ENCODE assay signal across 35 mouse cellular contexts in the genomic region with DNA sequence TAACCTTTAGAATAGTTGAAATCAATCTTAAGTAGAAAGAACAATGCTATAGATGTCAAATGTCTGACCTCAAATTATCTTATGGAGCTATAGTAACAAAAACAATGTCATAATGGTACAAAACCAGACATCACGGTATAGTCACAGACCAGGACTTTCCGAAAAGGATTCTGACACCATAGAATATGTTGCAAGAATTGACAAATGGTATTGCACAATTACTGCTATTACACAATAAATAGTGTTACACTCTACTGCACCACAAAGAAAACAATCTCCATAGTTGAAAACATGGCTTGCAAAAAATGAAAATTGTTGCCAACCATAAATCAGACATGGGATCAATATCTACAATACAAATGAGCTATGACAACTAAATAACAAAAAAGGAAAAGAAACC. TPM values are rescaled to one million over a fixed set of nuclear protein-coding genes. Genes with fewer than 3 reads are reported as not detected.
A peak's percentile ranks its signal among the peaks of the same experiment; 100 is the strongest.
DNase-seq lines count a peak whose midpoint lies in the region; ATAC-seq and TF ChIP-seq lines count a peak whose summit lies in the region.
"Had no signal": no experiment of that assay in that cellular context is flagged by ENCODE, and none has a peak within 500 bp of the region (broad histone marks: within the 10 kb centered on the region; RNA-seq: fewer than 3 reads in every experiment).

No protein-coding gene starts in this region.

- H3K36me3 ChIP-seq in liver, adult 2 months (ENCODE audit: control insufficient read depth, insufficient read depth, low read length): no peaks in the 10 kb centered on the region
- H3K36me3 ChIP-seq: embryonic facial prominence, embryonic 10.5 days; embryonic facial prominence, embryonic 13.5 days; forebrain, embryonic 12.5 days; forebrain, embryonic 15.5 days; G1E; heart, embryonic 12.5 days; heart, embryonic 15.5 days; hindbrain, embryonic 10.5 days; hindbrain, embryonic 13.5 days had no signal

- peak; percentile 82 for DNase-seq in liver, adult 2 months (ENCODE audit: extremely low read depth, low read depth, low spot score)
- no peak for DNase-seq in liver
- DNase-seq in 416B (ENCODE audit: low read depth): peak; percentile 5
- DNase-seq in T-cell, adult 2 months (ENCODE audit: low spot score): no peak
- DNase-seq: adrenal gland, adult 2 months; adrenal gland, postnatal 14 days; B cell, adult 2 months; cerebellum, adult 11 months; cerebellum, adult 2 months; cerebellum, adult 9-11 months; cerebellum, postnatal 25 days; embryo, embryonic 11 days; gastrocnemius, postnatal 10 days; gastrocnemius, postnatal 36 days; heart, adult 11 months; heart, postnatal 10 days; heart, postnatal 36 days had no signal

- ATAC-seq in megakaryocyte, adult 5-6 weeks (ENCODE audit: poor library complexity, severe bottlenecking): peak; percentile 31
- ATAC-seq in megakaryocyte-erythroid progenitor cell, adult 5-6 weeks (replicated peaks; ENCODE audit: low FRiP score, low TSS enrichment, poor library complexity, severe bottlenecking): no peak
- ATAC-seq: forebrain, embryonic 15.5 days; hindbrain, embryonic 16.5 days; Patski had no signal

- H3K4me1 ChIP-seq in liver, adult 2 months (ENCODE audit: control insufficient read depth, insufficient read depth, low read length): peaks cover 2% of the 10 kb centered on the region; the same call in 1 of the 2 replicates
- H3K4me1 ChIP-seq: forebrain, embryonic 12.5 days; forebrain, embryonic 15.5 days; heart, embryonic 12.5 days; heart, embryonic 15.5 days; hindbrain, embryonic 10.5 days; hindbrain, embryonic 13.5 days had no signal

- no peak overlapping the region for H3K9ac ChIP-seq in liver, adult 2 months (ENCODE audit: low read depth, low read length)
- H3K9ac ChIP-seq: embryonic facial prominence, embryonic 13.5 days; forebrain, embryonic 12.5 days; forebrain, embryonic 15.5 days; heart, embryonic 12.5 days; heart, embryonic 15.5 days; hindbrain, embryonic 13.5 days had no signal

- no peaks in the 10 kb centered on the region for H3K27me3 ChIP-seq in liver, adult 2 months (ENCODE audit: control insufficient read depth, insufficient read depth, low read length)
- H3K27me3 ChIP-seq: CH12.LX; forebrain, embryonic 12.5 days; forebrain, embryonic 15.5 days; heart, embryonic 12.5 days; heart, embryonic 15.5 days; hindbrain, embryonic 13.5 days; Patski had no signal

- no peak for TF ChIP-seq CTCF in liver, adult 2 months (IDR thresholded peaks at IDR 0.05; ENCODE audit: low read depth, low read length)

- no peak overlapping the region for H3K27ac ChIP-seq in liver, adult 2 months (replicated peaks; ENCODE audit: insufficient read depth, low read depth, low read length)
- H3K27ac ChIP-seq: embryonic facial prominence, embryonic 10.5 days; embryonic facial prominence, embryonic 13.5 days; forebrain, embryonic 12.5 days; forebrain, embryonic 15.5 days; heart, embryonic 15.5 days; hindbrain, embryonic 10.5 days; hindbrain, embryonic 13.5 days had no signal

- no peaks in the 10 kb centered on the region for H3K79me2 ChIP-seq in liver, adult 2 months (ENCODE audit: control insufficient read depth, insufficient read depth, low read length)

- no peak overlapping the region for H3K4me3 ChIP-seq in liver, adult 2 months (ENCODE audit: insufficient read depth, low read depth, low read length)
- H3K4me3 ChIP-seq: embryonic facial prominence, embryonic 10.5 days; embryonic facial prominence, embryonic 13.5 days; erythroblast, embryonic 14.5 days; forebrain, embryonic 12.5 days; forebrain, embryonic 15.5 days; heart, embryonic 12.5 days; heart, embryonic 15.5 days; hindbrain, embryonic 10.5 days; hindbrain, embryonic 13.5 days had no signal

- TF ChIP-seq POLR2A in liver, adult 2 months (IDR thresholded peaks at IDR 0.05; ENCODE audit: extremely low read depth, insufficient read depth, low read length): no peak

- 28% methylated on average over 2 of the region's 2 CpGs for WGBS in liver, adult 2 months

RNA-seq across cellular contexts. Expression of gene Ofcc1, which starts 43.5 kb away (rescaled TPM):
- total RNA-seq in liver, adult 2 months (2014; rRNA removed): not detected in 2 replicates
- polyA plus RNA-seq in liver, adult 2 months (2012; rRNA removed): not detected in 2 replicates
- total RNA-seq in megakaryocyte, adult 5-6 weeks (2015): not detected in 2 replicates
- total RNA-seq in megakaryocyte, adult 5-6 weeks (2017): 0.29 TPM in 1 of 2 replicates, not detected in the other
- total RNA-seq in megakaryocyte-erythroid progenitor cell, adult 5-6 weeks (2014; fragmentation: Nextera tagmentation): not detected in 2 replicates
- total RNA-seq in megakaryocyte-erythroid progenitor cell, adult 5-6 weeks (2017): not detected in 2 replicates
- total RNA-seq: adrenal gland, adult 2 months; adrenal gland, postnatal 14 days; adrenal gland, postnatal 4 days; CH12.LX; gastrocnemius, adult 18-20 months; gastrocnemius, postnatal 10 days; gastrocnemius, postnatal 36 days; heart, postnatal 10 days; heart, postnatal 36 days had no signal
- polyA plus RNA-seq: adrenal gland, adult 2 months; cerebellum, adult 2 months; cortical plate, adult 2 months; embryonic facial prominence, embryonic 10.5 days; erythroblast, embryonic 14.5 days; forebrain, embryonic 12.5 days; forebrain, embryonic 15.5 days; G1E; heart, embryonic 12.5 days; heart, embryonic 15.5 days; hindbrain, embryonic 10.5 days; hindbrain, embryonic 13.5 days; hindbrain, embryonic 16.5 days had no signal

Comparison
In these comparisons a context has a peak if more than half of its experiments do, and no peak if none do; other contexts are left out.
1. DNase-seq: peak in liver, adult 2 months (single experiment) and 416B (single experiment); none in liver (single experiment) and T-cell, adult 2 months (single experiment).